Comparison of ENCODE assay signal across 9 mouse cellular contexts in the genomic region with DNA sequence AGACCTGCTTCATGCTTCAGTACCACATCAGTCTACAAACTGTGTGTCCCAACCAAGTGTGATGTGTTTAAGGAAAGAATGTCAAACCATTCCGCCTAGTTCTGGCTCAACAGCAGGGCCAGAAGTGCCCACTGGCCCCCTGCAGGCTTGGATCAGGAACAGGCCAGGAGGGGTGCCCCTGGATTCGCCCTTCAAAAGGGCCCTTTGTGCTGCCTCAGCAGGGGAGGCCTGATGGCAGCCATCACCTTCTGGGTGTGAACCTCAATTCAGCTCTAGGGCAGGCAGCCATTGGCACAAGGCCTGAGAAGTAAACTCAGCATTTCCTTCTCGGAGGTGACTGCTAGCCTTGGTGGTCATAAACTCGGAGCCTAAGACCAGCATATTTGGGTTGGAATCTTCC. TPM values are rescaled to one million over a fixed set of nuclear protein-coding genes. Genes with fewer than 3 reads are reported as not detected.
DNase-seq lines count a peak whose midpoint lies in the region; ATAC-seq and TF ChIP-seq lines count a peak whose summit lies in the region.
"Had no signal": no experiment of that assay in that cellular context is flagged by ENCODE, and none has a peak within 500 bp of the region (broad histone marks: within the 10 kb centered on the region; RNA-seq: fewer than 3 reads in every experiment).

No protein-coding gene starts in this region.

- DNase-seq in Patski (ENCODE audit: low read depth, low spot score), result peak; percentile 30
- DNase-seq in cerebellum, adult 18-20 months, result peak; percentile 53 to 57
- peak; percentile 58 for DNase-seq in gastrocnemius, postnatal 25 days
- peak; percentile 68 to 70 for DNase-seq in kidney, postnatal 36 days
- no peak for DNase-seq in adrenal gland, adult 2 months
- DNase-seq in layer of hippocampus, postnatal 10 days (ENCODE audit: low spot score in 2 of 2), result no peak
- no peak for DNase-seq in thymus, postnatal 25 days

- H3K9ac ChIP-seq in midbrain, embryonic 15.5 days, result no peak overlapping the region

- in situ Hi-C loops in Patski (cut with MboI; ENCODE audit: low pct_unique_long_range_greater_than_20kb), result no loop called here

- CTCF ChIA-PET in Patski (lab: Charles Lee), result interaction anchor here (1.1 to 2.1 kb wide), 5 partner anchors 9 to 31 kb away, joined by 3 to 6 read pairs (median 4); no protein-coding TSS in a partner anchor

- POLR2A ChIA-PET in Patski (lab: Charles Lee), result interaction anchor here (0.5 to 1.0 kb wide), 2 partner anchors 21 to 33 kb away, joined by 3 read pairs; partner anchors contain the start of gene Fam53b

- ATAC-seq in Patski, result no peak
- ATAC-seq in midbrain, embryonic 15.5 days (replicated peaks), result no peak; the same call in 1 of the 2 replicates

- no peaks in the 10 kb centered on the region for H3K9me3 ChIP-seq in midbrain, embryonic 15.5 days

- H3K4me1 ChIP-seq in midbrain, embryonic 15.5 days, result peaks cover 27% of the 10 kb centered on the region

- H3K36me3 ChIP-seq in midbrain, embryonic 15.5 days (replicated peaks), result no peaks in the 10 kb centered on the region

- H3K4me2 ChIP-seq in midbrain, embryonic 15.5 days, result no peak overlapping the region

- no peaks in the 10 kb centered on the region for H3K27me3 ChIP-seq in Patski
- no peaks in the 10 kb centered on the region for H3K27me3 ChIP-seq in midbrain, embryonic 15.5 days (replicated peaks)

- WGBS in midbrain, embryonic 15.5 days, result 28% methylated on average over 4 of the region's 4 CpGs

- H3K27ac ChIP-seq in midbrain, embryonic 15.5 days, result peak overlapping the region; percentile 46
- H3K27ac ChIP-seq: macrophage had no signal

- no peak for TF ChIP-seq CTCF in Patski (IDR thresholded peaks at IDR 0.05)

- no peak overlapping the region for H3K4me3 ChIP-seq in midbrain, embryonic 15.5 days

RNA-seq across cellular contexts. Expression of gene Fam53b, which starts 33.1 kb away (rescaled TPM):
- polyA plus RNA-seq in Patski (2021), result 36.3 TPM
- total RNA-seq in gastrocnemius, postnatal 25 days (2021), result 10 to 100 TPM; 17.0 to 19.0 TPM
- 15.4 and 15.7 TPM in 2 replicates for polyA plus RNA-seq in midbrain, embryonic 15.5 days (2015; fragmentation: Nextera tagmentation; extraction: Ambion mirVana)
- total RNA-seq in adrenal gland, adult 2 months (2021), result 10 to 100 TPM; 61.1 to 69.5 TPM
- polyA plus RNA-seq in adrenal gland, adult 2 months (2012; rRNA removed), result 97.5 and 140 TPM in 2 replicates
- total RNA-seq in layer of hippocampus, postnatal 10 days (2021), result 10 to 100 TPM; 17.1 to 17.2 TPM

Comparison
In these comparisons a context has a peak if more than half of its experiments do, and no peak if none do; other contexts are left out.
1. DNase-seq: peak in Patski (single experiment), cerebellum, adult 18-20 months (2 of 2), gastrocnemius, postnatal 25 days (single experiment) and kidney, postnatal 36 days (2 of 2); none in adrenal gland, adult 2 months (single experiment), layer of hippocampus, postnatal 10 days (0 of 2) and thymus, postnatal 25 days (single experiment).